Mouse (Mus musculus): Measurements from ENCODE around the gene Daxx. TPM values are rescaled to one million over a fixed set of nuclear protein-coding genes. Genes with fewer than 3 reads are reported as not detected.

Daxx gene
- polyA plus RNA-seq, 1 experiment from 2014 or later = 37.1 TPM

Small RNAs within 50 kb of the gene (microRNA-seq; reads per million reads assigned to microRNA genes)
- gene Gm27740 = not detected

Other genes with a start within 250 kb of the Daxx start
- 222 and 242 TPM in 2 replicates for gene Hnrnpm, start 222.6 kb upstream of the Daxx start, polyA plus RNA-seq (2016; fragmentation: Nextera tagmentation; extraction: Ambion mirVana)
- 196 and 205 TPM in 2 replicates for gene March2, start 190.7 kb upstream of the Daxx start, polyA plus RNA-seq (2016; fragmentation: Nextera tagmentation; extraction: Ambion mirVana)
- gene Rab11b, start 148.9 kb upstream of the Daxx start, polyA plus RNA-seq (2016; fragmentation: Nextera tagmentation; extraction: Ambion mirVana) = 147 and 169 TPM in 2 replicates
- gene Angptl4, start 127.6 kb upstream of the Daxx start, polyA plus RNA-seq (2016; fragmentation: Nextera tagmentation; extraction: Ambion mirVana) = 17.3 and 21.0 TPM in 2 replicates
- 12.6 and 13.2 TPM in 2 replicates for gene Kank3, start 98.9 kb upstream of the Daxx start, polyA plus RNA-seq (2016; fragmentation: Nextera tagmentation; extraction: Ambion mirVana)
- gene Rps28, start 84.9 kb upstream of the Daxx start, polyA plus RNA-seq (2016; fragmentation: Nextera tagmentation; extraction: Ambion mirVana) = 689 and 715 TPM in 2 replicates
- gene Ndufa7, start 84.8 kb upstream of the Daxx start, polyA plus RNA-seq (2016; fragmentation: Nextera tagmentation; extraction: Ambion mirVana) = 296 and 311 TPM in 2 replicates
- gene Cd320, start 66.3 kb upstream of the Daxx start, polyA plus RNA-seq (2016; fragmentation: Nextera tagmentation; extraction: Ambion mirVana) = 22.2 and 24.1 TPM in 2 replicates
- gene Gm7029, start 35.6 kb upstream of the Daxx start, polyA plus RNA-seq (2016; fragmentation: Nextera tagmentation; extraction: Ambion mirVana) = not detected in 2 replicates
- gene Kifc1, start 18.8 kb upstream of the Daxx start, polyA plus RNA-seq (2016; fragmentation: Nextera tagmentation; extraction: Ambion mirVana) = 4.8 and 6.0 TPM in 2 replicates
- gene Platr17, start 4.3 kb upstream of the Daxx start, polyA plus RNA-seq (2016; fragmentation: Nextera tagmentation; extraction: Ambion mirVana) = 0.51 and 0.78 TPM in 2 replicates
- gene Tapbp, start 6.5 kb downstream of the Daxx start, polyA plus RNA-seq (2016; fragmentation: Nextera tagmentation; extraction: Ambion mirVana) = 29.4 and 30.1 TPM in 2 replicates
- gene Zbtb22, start 6.5 kb downstream of the Daxx start, polyA plus RNA-seq (2016; fragmentation: Nextera tagmentation; extraction: Ambion mirVana) = 13.6 and 14.8 TPM in 2 replicates
- gene Rgl2, start 20.1 kb downstream of the Daxx start, polyA plus RNA-seq (2016; fragmentation: Nextera tagmentation; extraction: Ambion mirVana) = 17.3 and 18.4 TPM in 2 replicates
- gene Pfdn6, start 30.9 kb downstream of the Daxx start, polyA plus RNA-seq (2016; fragmentation: Nextera tagmentation; extraction: Ambion mirVana) = 164 and 177 TPM in 2 replicates
- gene Wdr46, start 31.2 kb downstream of the Daxx start, polyA plus RNA-seq (2016; fragmentation: Nextera tagmentation; extraction: Ambion mirVana) = 49.4 and 52.7 TPM in 2 replicates
- 2.1 and 2.6 TPM in 2 replicates for gene B3galt4, start 42.1 kb downstream of the Daxx start, polyA plus RNA-seq (2016; fragmentation: Nextera tagmentation; extraction: Ambion mirVana)
- gene Vps52, start 46.4 kb downstream of the Daxx start, polyA plus RNA-seq (2016; fragmentation: Nextera tagmentation; extraction: Ambion mirVana) = 41.1 and 43.5 TPM in 2 replicates
- gene Rps18, start 46.6 kb downstream of the Daxx start, polyA plus RNA-seq (2016; fragmentation: Nextera tagmentation; extraction: Ambion mirVana) = 1,396 and 1,433 TPM in 2 replicates
- 82.1 and 83.5 TPM in 2 replicates for gene H2-K1, start 90.9 kb downstream of the Daxx start, polyA plus RNA-seq (2016; fragmentation: Nextera tagmentation; extraction: Ambion mirVana)
- gene Ring1, start 115.3 kb downstream of the Daxx start, polyA plus RNA-seq (2016; fragmentation: Nextera tagmentation; extraction: Ambion mirVana) = 10.6 and 10.7 TPM in 2 replicates
- gene H2-Ke6, start 118.6 kb downstream of the Daxx start, polyA plus RNA-seq (2016; fragmentation: Nextera tagmentation; extraction: Ambion mirVana) = 33.2 and 36.1 TPM in 2 replicates
- 91.7 and 96.0 TPM in 2 replicates for gene Slc39a7, start 122.3 kb downstream of the Daxx start, polyA plus RNA-seq (2016; fragmentation: Nextera tagmentation; extraction: Ambion mirVana)
- gene Rxrb, start 122.4 kb downstream of the Daxx start, polyA plus RNA-seq (2016; fragmentation: Nextera tagmentation; extraction: Ambion mirVana) = 29.2 and 31.3 TPM in 2 replicates
- 0.37 and 0.54 TPM in 2 replicates for gene Col11a2, start 130.0 kb downstream of the Daxx start, polyA plus RNA-seq (2016; fragmentation: Nextera tagmentation; extraction: Ambion mirVana)
- 0.37 and 0.56 TPM in 2 replicates for gene H2-Oa, start 182.9 kb downstream of the Daxx start, polyA plus RNA-seq (2016; fragmentation: Nextera tagmentation; extraction: Ambion mirVana)
- 3.1 and 4.3 TPM in 2 replicates for gene H2-DMa, start 210.1 kb downstream of the Daxx start, polyA plus RNA-seq (2016; fragmentation: Nextera tagmentation; extraction: Ambion mirVana)
- 59.9 and 66.1 TPM in 2 replicates for gene Brd2, start 213.2 kb downstream of the Daxx start, polyA plus RNA-seq (2016; fragmentation: Nextera tagmentation; extraction: Ambion mirVana)
- gene H2-DMb2, start 233.9 kb downstream of the Daxx start, polyA plus RNA-seq (2016; fragmentation: Nextera tagmentation; extraction: Ambion mirVana) = 0.30 and 0.35 TPM in 2 replicates
- 0.21 and 0.45 TPM in 2 replicates for gene H2-DMb1, start 243.7 kb downstream of the Daxx start, polyA plus RNA-seq (2016; fragmentation: Nextera tagmentation; extraction: Ambion mirVana)

Data from liver, embryonic 12.5 days (tissue).